Mouse (Mus musculus): ENCODE data around the gene Mfap1b. TPM values are rescaled to one million over a fixed set of nuclear protein-coding genes. Genes with fewer than 3 reads are reported as not detected.
"Not testable (repeated sequence)": the region's sequence is repeated elsewhere in the genome, so short reads cannot be mapped to it uniquely, and the experiment has no call there.

Gene Mfap1b
- total and polyA plus RNA-seq, 2 experiments from 2014 or later = 34.5 to 58.4 TPM

DNA sequence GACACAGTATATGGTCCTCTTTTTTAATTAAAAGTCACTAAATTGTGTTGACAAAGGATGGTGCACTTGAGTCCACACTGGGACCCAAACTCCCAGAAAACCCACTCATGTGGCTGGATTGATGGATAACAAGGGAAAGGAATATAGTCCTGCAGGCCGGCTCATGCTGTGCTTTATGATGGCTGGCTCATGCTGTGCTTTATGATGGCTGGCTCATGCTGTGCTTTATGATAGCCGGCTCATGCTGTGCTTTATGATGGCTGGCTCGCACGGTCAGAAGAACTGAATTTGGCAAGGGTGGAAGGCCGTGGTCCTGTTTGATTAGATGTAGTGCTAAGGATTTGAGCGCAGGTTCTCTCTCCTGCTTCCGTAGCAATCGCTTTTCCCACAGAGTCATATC, 9.7 kb upstream of the Mfap1b start:
- Histone ChIP-seq H3K36me3 (ENCODE audit: insufficient read depth) (no peaks in the 10 kb centered on the region), H3K9ac (no peak overlapping the region), H3K4me3 (ENCODE audit: low read depth, low read length) (no peak overlapping the region), H3K27ac (ENCODE audit: low read depth, low read length) (no peak overlapping the region), H3K27me3 (ENCODE audit: insufficient read depth, low read length) (no peaks in the 10 kb centered on the region), H3K4me2 (ENCODE audit: low read depth) (no peak overlapping the region), H3K9me3 (ENCODE audit: low read length) (no peaks in the 10 kb centered on the region), H3K4me1 (ENCODE audit: insufficient read depth) (no peaks in the 10 kb centered on the region)
- no peak for TF ChIP-seq CTCF (IDR thresholded peaks at IDR 0.05; ENCODE audit: low read depth)
- 30% methylated on average over 8 of the region's 8 CpGs for WGBS
- DNase-seq (no peak), ATAC-seq (no peak)

DNA sequence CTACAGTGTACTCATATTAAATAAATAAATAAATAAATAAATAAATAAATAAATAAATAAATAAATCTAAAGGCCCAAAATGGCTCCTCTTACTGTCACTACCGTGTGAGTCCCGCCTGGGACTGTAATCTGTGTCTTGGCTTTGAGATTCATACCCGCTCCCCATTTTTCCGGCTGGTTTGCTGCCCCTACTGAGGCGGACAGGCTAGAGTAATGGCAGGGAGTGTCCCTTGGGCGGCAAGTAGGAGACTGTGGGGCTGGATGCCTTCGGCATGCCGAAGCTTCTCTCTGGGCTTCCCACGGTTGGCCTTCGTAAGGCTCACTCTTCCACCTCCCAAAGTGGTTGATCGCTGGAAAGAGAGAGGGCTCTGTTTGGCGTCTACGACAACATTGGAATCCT, 7.0 kb upstream of the Mfap1b start:
- 87% methylated on average over 13 of the region's 13 CpGs for WGBS

DNA sequence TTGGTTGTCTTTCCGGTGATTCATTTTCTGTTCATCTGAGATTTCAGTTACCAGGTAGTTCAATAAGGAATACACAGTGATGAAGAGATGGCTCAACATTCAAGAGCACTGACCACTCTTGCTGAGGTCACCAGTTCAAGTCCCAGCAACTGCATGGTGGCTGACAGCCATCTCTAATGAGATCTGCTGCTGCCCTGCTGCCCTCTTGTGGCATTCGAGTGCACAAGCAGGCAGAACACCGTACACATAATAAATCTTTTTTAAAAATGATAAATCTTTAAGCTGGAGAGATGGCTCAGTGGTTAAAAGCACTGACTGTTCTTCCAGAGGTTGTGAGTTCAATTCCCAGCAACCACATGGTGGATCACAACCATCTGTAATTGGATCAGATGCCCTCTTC, 6.6 kb upstream of the Mfap1b start:
- Histone ChIP-seq H3K9me3 (ENCODE audit: low read length) (no peaks in the 10 kb centered on the region), H3K4me1 (ENCODE audit: insufficient read depth) (no peaks in the 10 kb centered on the region), H3K9ac (no peak overlapping the region), H3K27me3 (ENCODE audit: insufficient read depth, low read length) (no peaks in the 10 kb centered on the region), H3K4me2 (ENCODE audit: low read depth) (no peak overlapping the region), H3K4me3 (ENCODE audit: low read depth, low read length) (no peak overlapping the region), H3K36me3 (ENCODE audit: insufficient read depth) (no peaks in the 10 kb centered on the region), H3K27ac (ENCODE audit: low read depth, low read length) (no peak overlapping the region)
- peak; percentile 35 for TF ChIP-seq CTCF (IDR thresholded peaks at IDR 0.05; ENCODE audit: low read depth)
- DNase-seq (no peak), ATAC-seq (no peak)
- WGBS = 70% methylated on average over 3 of the region's 3 CpGs

More for the DNA sequence above, 7.0 kb upstream of the Mfap1b start:
- not testable (repeated sequence) for H3K9ac ChIP-seq; DNase-seq; H3K36me3 ChIP-seq (ENCODE audit: insufficient read depth); H3K9me3 ChIP-seq (ENCODE audit: low read length); H3K4me2 ChIP-seq (ENCODE audit: low read depth); ATAC-seq; H3K27ac ChIP-seq (ENCODE audit: low read depth, low read length); H3K4me1 ChIP-seq (ENCODE audit: insufficient read depth); H3K27me3 ChIP-seq (ENCODE audit: insufficient read depth, low read length); H3K4me3 ChIP-seq (ENCODE audit: low read depth, low read length)

DNA sequence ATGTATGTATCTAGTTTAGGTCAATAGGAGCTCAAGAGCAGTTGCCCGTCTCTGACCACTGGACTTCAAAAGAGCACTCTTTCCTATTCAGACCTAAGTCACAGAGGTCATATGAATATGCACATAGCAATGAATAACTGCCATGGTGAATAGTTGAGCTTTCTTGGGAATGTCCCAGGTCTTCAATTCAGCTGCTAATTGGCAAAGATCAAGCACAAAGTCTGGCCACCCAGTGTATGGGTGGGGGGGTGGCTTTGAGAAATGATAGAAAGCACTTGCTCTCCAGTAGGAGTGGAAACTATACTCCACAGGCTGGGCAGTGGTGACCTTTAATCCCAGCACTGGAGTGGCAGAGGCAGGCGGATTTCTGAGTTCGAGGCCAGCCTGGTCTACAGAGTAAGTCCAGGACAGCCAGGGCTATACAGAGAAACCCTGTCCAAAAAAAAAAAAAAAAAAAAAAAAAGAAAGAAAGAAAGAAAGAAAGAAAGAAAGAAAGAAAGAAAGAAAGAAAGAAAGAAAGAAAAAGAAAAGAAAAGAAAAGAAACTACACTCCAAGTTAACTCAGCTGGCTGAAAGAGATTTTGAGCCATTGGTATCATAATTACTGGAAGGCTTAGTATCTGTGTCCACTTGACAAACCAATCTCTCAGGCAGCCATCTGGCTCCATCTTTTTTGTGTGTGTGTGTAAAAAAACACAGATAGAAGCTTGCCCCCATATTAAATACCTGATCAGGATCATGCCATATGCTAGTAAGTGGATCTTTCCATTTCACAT, 3.8 kb upstream of the Mfap1b start:
- no peak for TF ChIP-seq CTCF (IDR thresholded peaks at IDR 0.05; ENCODE audit: low read depth)
- Histone ChIP-seq H3K27ac (ENCODE audit: low read depth, low read length) (no peak overlapping the region), H3K27me3 (ENCODE audit: insufficient read depth, low read length) (no peaks in the 10 kb centered on the region), H3K9me3 (ENCODE audit: low read length) (no peaks in the 10 kb centered on the region), H3K4me1 (ENCODE audit: insufficient read depth) (no peaks in the 10 kb centered on the region), H3K4me3 (ENCODE audit: low read depth, low read length) (no peak overlapping the region), H3K4me2 (ENCODE audit: low read depth) (no peak overlapping the region), H3K36me3 (ENCODE audit: insufficient read depth) (no peaks in the 10 kb centered on the region), H3K9ac (no peak overlapping the region)
- 77% methylated on average over 3 of the region's 3 CpGs for WGBS
- no peak for DNase-seq
- ATAC-seq = no peak

GRCm38 (mm10) chr2:121475306-121475705, 1.4 kb upstream of the Mfap1b start:
- H3K27ac ChIP-seq (ENCODE audit: low read depth, low read length); DNase-seq; ATAC-seq; H3K9me3 ChIP-seq (ENCODE audit: low read length); H3K27me3 ChIP-seq (ENCODE audit: insufficient read depth, low read length); H3K4me3 ChIP-seq (ENCODE audit: low read depth, low read length); H3K4me2 ChIP-seq (ENCODE audit: low read depth); H3K9ac ChIP-seq; H3K36me3 ChIP-seq (ENCODE audit: insufficient read depth); H3K4me1 ChIP-seq (ENCODE audit: insufficient read depth): not testable (repeated sequence)
- WGBS = 95% methylated on average over 2 of the region's 2 CpGs

- H3K36me3 ChIP-seq (ENCODE audit: insufficient read depth) = peaks cover 4% of the 10 kb centered on the region
- peak overlapping the region; percentile 52 for H3K4me3 ChIP-seq (ENCODE audit: low read depth, low read length)
- TF ChIP-seq CTCF (IDR thresholded peaks at IDR 0.05; ENCODE audit: low read depth) = no peak
- H3K27me3 ChIP-seq (ENCODE audit: insufficient read depth, low read length) = no peaks in the 10 kb centered on the region
- no peaks in the 10 kb centered on the region for H3K4me1 ChIP-seq (ENCODE audit: insufficient read depth)
- H3K27ac ChIP-seq (ENCODE audit: low read depth, low read length) = peak overlapping the region; percentile 59; the same call in 1 of the 2 replicates
- H3K9me3 ChIP-seq (ENCODE audit: low read length) = no peaks in the 10 kb centered on the region
- peak overlapping the region; percentile 18; the same call in 1 of the 2 replicates for H3K9ac ChIP-seq
- 37% methylated on average over 8 of the region's 8 CpGs for WGBS
- H3K4me2 ChIP-seq (ENCODE audit: low read depth) = peak overlapping the region; percentile 68
- ATAC-seq (peak; percentile 47), DNase-seq (no peak)
Measured at GRCm38 (mm10) chr2:121474180-121474535, 291 bp upstream of the Mfap1b start.

DNA sequence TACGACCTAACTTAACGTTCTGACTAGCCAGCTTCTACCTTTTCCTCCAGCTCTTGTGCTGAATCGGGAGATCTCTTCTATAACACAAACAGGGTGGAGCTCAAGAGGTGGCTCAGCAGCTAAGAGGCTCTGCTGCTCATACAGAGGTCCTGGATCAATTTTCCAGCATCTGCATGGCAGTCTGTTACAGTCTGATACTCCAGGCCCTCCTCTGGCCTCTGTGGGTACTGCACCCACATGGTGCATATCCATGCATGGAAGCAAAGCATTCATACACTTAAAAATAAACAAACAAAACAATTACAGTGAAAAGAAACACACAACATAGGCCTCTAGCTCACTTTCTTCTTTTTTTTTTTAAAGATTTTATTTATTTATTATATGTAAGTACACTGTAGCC, 1.1 kb downstream of the Mfap1b start:
- H3K4me3 ChIP-seq (ENCODE audit: low read depth, low read length); H3K27ac ChIP-seq (ENCODE audit: low read depth, low read length); H3K4me2 ChIP-seq (ENCODE audit: low read depth); ATAC-seq; H3K9ac ChIP-seq; H3K9me3 ChIP-seq (ENCODE audit: low read length); H3K36me3 ChIP-seq (ENCODE audit: insufficient read depth); H3K27me3 ChIP-seq (ENCODE audit: insufficient read depth, low read length); H3K4me1 ChIP-seq (ENCODE audit: insufficient read depth); DNase-seq: not testable (repeated sequence)
- 100% methylated on average over 3 of the region's 3 CpGs for whole genome bisulfite sequencing

- H3K4me2 ChIP-seq (ENCODE audit: low read depth); ATAC-seq; H3K4me1 ChIP-seq (ENCODE audit: insufficient read depth); DNase-seq; H3K9ac ChIP-seq; H3K36me3 ChIP-seq (ENCODE audit: insufficient read depth); H3K27me3 ChIP-seq (ENCODE audit: insufficient read depth, low read length); H3K9me3 ChIP-seq (ENCODE audit: low read length); H3K27ac ChIP-seq (ENCODE audit: low read depth, low read length); H3K4me3 ChIP-seq (ENCODE audit: low read depth, low read length): not testable (repeated sequence)
- no CpG with 5 or more reads among the region's 6 CpGs for WGBS
Measured at GRCm38 (mm10) chr2:121468982-121469381, 4.9 kb downstream of the Mfap1b start.

Measured in forebrain, postnatal 0 days (tissue).